Mouse (Mus musculus) small intestine, adult 2 months (tissue): ENCODE results near the gene Whamm.

Source experiments
- CTCF ChIP-seq: fragments of 200-500 bp; IDR thresholded peaks from 2 replicates; pipeline ENCODE4 v1.5.1; 2012; ENCODE audit warnings: low read depth, mild to moderate bottlenecking, control low read depth, inconsistent platforms, low read length, moderate library complexity, mixed read lengths; ENCODE audit not compliant: insufficient replicate concordance, insufficient read length; ENCODE audit errors: extremely low read depth
- POLR2A ChIP-seq: fragments of 200-500 bp; IDR thresholded peaks from 2 replicates; pipeline ENCODE4 v1.6.1; 2012; ENCODE audit warnings: low read depth, mild to moderate bottlenecking, control low read depth, inconsistent platforms, low read length, moderate library complexity

DNA sequence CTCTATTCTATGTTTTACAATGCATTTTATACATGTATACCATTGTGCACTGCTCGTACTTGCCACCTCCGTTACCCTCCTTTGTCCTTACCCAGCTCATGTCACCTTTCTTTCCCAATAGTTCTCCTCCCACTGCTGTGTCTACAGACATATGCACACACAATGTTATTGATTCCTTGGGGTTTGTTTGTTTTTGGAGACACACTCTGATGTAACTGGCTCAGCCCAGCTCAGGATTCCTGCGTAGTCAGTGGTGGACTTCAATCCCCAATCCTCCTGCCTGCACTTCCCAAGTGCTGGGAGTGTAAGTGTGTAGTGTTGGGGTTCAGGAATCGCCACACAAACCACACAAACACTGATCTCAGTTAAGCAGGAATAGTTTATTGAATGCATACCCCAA lies 16.2 kb downstream of the Whamm start:
- TF ChIP-seq POLR2A = no peak
- TF ChIP-seq CTCF = no peak
